Mouse (Mus musculus): ENCODE data around the gene Tspan5.

DNA sequence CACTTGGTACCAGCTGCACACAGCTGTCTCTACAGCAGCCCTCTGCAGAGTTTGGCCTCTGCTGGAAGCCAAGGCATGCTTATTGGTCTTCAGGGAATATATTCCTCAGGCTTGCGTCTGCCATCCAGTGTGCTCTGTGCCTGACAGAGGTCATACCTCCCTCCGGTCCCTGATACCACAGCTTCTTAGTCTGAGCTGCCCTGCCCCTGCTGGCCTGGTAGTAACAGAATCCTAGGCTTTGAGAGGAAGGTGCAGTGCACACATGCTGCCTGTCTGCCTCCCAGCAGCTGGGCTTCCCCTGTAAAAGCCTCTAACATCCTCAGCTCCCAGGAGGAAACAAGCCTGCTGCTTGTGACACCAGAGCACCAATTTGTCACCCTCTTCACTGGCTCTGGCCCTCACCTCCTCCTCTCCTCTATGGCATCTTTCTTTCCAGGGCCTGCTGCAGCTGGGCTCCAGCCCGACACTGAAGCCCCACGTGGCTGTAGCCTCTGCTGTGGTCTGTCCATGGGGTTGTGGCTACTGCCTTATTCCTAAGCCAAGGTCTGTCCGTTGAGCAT, 80.0 kb downstream of the Tspan5 start:
- no peak for TF ChIP-seq POLR2A (IDR thresholded peaks at IDR 0.05; ENCODE audit: insufficient read depth, low read length)
- no peak for TF ChIP-seq CTCF (IDR thresholded peaks at IDR 0.05; ENCODE audit: low read depth, low read length)
- no peak for TF ChIP-seq EP300 (IDR thresholded peaks at IDR 0.05; ENCODE audit: insufficient read depth, low read depth, low read length)

All from ES-Bruce4 (cell line).